In the genomic region with DNA sequence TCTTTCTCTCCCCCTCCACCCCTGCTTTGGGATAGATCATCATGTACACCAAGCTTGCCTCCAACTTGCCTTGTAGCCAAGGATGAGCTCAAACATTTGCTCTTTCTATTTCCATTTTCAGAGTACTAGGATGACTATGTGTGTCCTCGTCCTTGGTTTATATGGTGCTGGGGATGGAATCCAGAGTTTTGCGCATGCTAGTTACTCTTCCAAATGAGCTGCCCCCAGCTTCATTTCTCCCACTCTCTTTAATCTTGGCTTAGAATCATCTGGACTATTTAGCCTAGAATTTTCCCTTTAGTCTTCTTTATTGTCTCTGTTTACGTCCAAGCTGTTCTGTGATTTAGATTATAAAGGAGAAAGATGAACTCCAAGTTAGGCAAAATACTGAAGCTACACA, we compare ENCODE assay signal across 22 mouse cellular contexts.
A peak's percentile ranks its signal among the peaks of the same experiment; 100 is the strongest.
DNase-seq lines count a peak whose midpoint lies in the region; ATAC-seq and TF ChIP-seq lines count a peak whose summit lies in the region.
"Had no signal": no experiment of that assay in that cellular context is flagged by ENCODE, and none has a peak within 500 bp of the region (broad histone marks: within the 10 kb centered on the region; RNA-seq: fewer than 3 reads in every experiment).

No protein-coding gene starts in this region.

- no peak for TF ChIP-seq CTCF in left cerebral cortex, adult 2 months (IDR thresholded peaks at IDR 0.05)

- peak; percentile 53; the same call in 1 of the 2 replicates for ATAC-seq in frontal cortex, adult (ENCODE audit: low TSS enrichment)
- ATAC-seq: activated CD4-positive, CD25-positive, alpha-beta regulatory T cell, adult 4 months; forebrain, embryonic 13.5 days; forebrain, embryonic 16.5 days had no signal

- intact Hi-C loops in left cerebral cortex, adult 2 months (cut with DNase I): loop anchor here (1.0 to 10.0 kb wide), 3 partner anchors 255 to 521 kb away; no protein-coding TSS in a partner anchor

- no peak overlapping the region for H3K27ac ChIP-seq in left cerebral cortex, adult 2 months
- H3K27ac ChIP-seq: forebrain, embryonic 10.5 days; forebrain, embryonic 13.5 days; gastrocnemius, adult 2 months; hindbrain, embryonic 12.5 days; hindbrain, embryonic 15.5 days had no signal

- no peak overlapping the region for H3K4me3 ChIP-seq in left cerebral cortex, adult 2 months
- H3K4me3 ChIP-seq: forebrain, embryonic 10.5 days; forebrain, embryonic 13.5 days; gastrocnemius, adult 2 months; hindbrain, embryonic 12.5 days; hindbrain, embryonic 15.5 days had no signal

- no peak for DNase-seq in frontal cortex, postnatal 25 days (ENCODE audit: low spot score in 2 of 2)
- DNase-seq in layer of hippocampus, adult 18-20 months (ENCODE audit: low spot score in 2 of 2): peak; percentile 8 to 46
- no peak for DNase-seq in layer of hippocampus, adult 9-10 months (ENCODE audit: low spot score)
- peak; percentile 3 to 15 for DNase-seq in left cerebral cortex, adult 18-20 months (ENCODE audit: low spot score in 2 of 2)
- DNase-seq in left cerebral cortex, adult 2 months (ENCODE audit: extremely low spot score in 1 of 2, low spot score in 2 of 2): no peak
- DNase-seq in right cerebral cortex, adult 2 months (ENCODE audit: low spot score in 2 of 2): peak; percentile 2 to 3
- DNase-seq in right cerebral cortex, postnatal 14 days: no peak
- DNase-seq: adrenal gland, adult 8-10 months; adrenal gland, postnatal 25 days; cerebellum, adult 18-20 months; cerebellum, adult 9-10 months; cerebellum, postnatal 14 days; gastrocnemius, adult 2 months; gastrocnemius, postnatal 14 days; heart, adult 11 months had no signal

Comparison
In these comparisons a context has a peak if more than half of its experiments do, and no peak if none do; other contexts are left out.
1. DNase-seq: peak in layer of hippocampus, adult 18-20 months (2 of 2), left cerebral cortex, adult 18-20 months (2 of 2) and right cerebral cortex, adult 2 months (2 of 2); none in frontal cortex, postnatal 25 days (0 of 2), layer of hippocampus, adult 9-10 months (single experiment), left cerebral cortex, adult 2 months (0 of 2) and right cerebral cortex, postnatal 14 days (single experiment).